In genomic region chr8:74977427-74977826, GRCm38 (mm10) we compare ENCODE assay signal across 10 mouse cellular contexts. TPM values are rescaled to one million over a fixed set of nuclear protein-coding genes. Genes with fewer than 3 reads are reported as not detected.
DNase-seq lines count a peak whose midpoint lies in the region; ATAC-seq and TF ChIP-seq lines count a peak whose summit lies in the region.
"Had no signal": no experiment of that assay in that cellular context is flagged by ENCODE, and none has a peak within 500 bp of the region (broad histone marks: within the 10 kb centered on the region; RNA-seq: fewer than 3 reads in every experiment).

No protein-coding gene starts in this region.

- peak; percentile 19 for DNase-seq in adrenal gland, postnatal 14 days
- DNase-seq in adrenal gland, adult 8-10 months: no peak
- DNase-seq in liver, adult 2 months (ENCODE audit: extremely low read depth, low read depth, low spot score): peak; percentile 10
- DNase-seq in liver, embryonic 11.5 days (ENCODE audit: low spot score): no peak
- DNase-seq in brain, adult 2 months (ENCODE audit: low read depth, low spot score): peak; percentile 52
- DNase-seq in mesoderm, embryonic 11.5 days (ENCODE audit: low read depth, low spot score): peak; percentile 49
- DNase-seq in Muller cell, postnatal 12 days (ENCODE audit: inconsistent ontology term): no peak
- DNase-seq: cerebellum, adult 8-10 months had no signal

- TF ChIP-seq CTCF in liver, adult 2 months (IDR thresholded peaks at IDR 0.05; ENCODE audit: low read depth, low read length): no peak

- WGBS in liver, adult 2 months: 68% methylated on average over 1 of the region's 1 CpGs
- WGBS in liver, embryonic 11.5 days: 52% methylated on average over 1 of the region's 1 CpGs

- H3K9me3 ChIP-seq in liver, embryonic 11.5 days (ENCODE audit: control insufficient read depth, low read length): no peaks in the 10 kb centered on the region
- H3K9me3 ChIP-seq: neural tube, embryonic 12.5 days had no signal

- no peaks in the 10 kb centered on the region for H3K79me2 ChIP-seq in liver, adult 2 months (ENCODE audit: control insufficient read depth, insufficient read depth, low read length)

- no peak overlapping the region for H3K4me2 ChIP-seq in liver, embryonic 11.5 days
- H3K4me2 ChIP-seq: neural tube, embryonic 12.5 days had no signal

- no peak overlapping the region for H3K9ac ChIP-seq in liver, adult 2 months (ENCODE audit: low read depth, low read length)
- H3K9ac ChIP-seq in liver, embryonic 11.5 days (ENCODE audit: low read depth, low read length): no peak overlapping the region
- H3K9ac ChIP-seq: neural tube, embryonic 12.5 days had no signal

- no peaks in the 10 kb centered on the region for H3K27me3 ChIP-seq in liver, adult 2 months (ENCODE audit: control insufficient read depth, insufficient read depth, low read length)
- H3K27me3 ChIP-seq in liver, embryonic 11.5 days (replicated peaks; ENCODE audit: control insufficient read depth, insufficient read depth, low read length): no peaks in the 10 kb centered on the region
- H3K27me3 ChIP-seq: neural tube, embryonic 12.5 days had no signal

- H3K27ac ChIP-seq in liver, adult 2 months (replicated peaks; ENCODE audit: insufficient read depth, low read depth, low read length): no peak overlapping the region
- H3K27ac ChIP-seq in liver, embryonic 11.5 days (ENCODE audit: low read depth, low read length): no peak overlapping the region
- H3K27ac ChIP-seq: neural tube, embryonic 12.5 days had no signal

- no peak overlapping the region for H3K4me3 ChIP-seq in liver, adult 2 months (ENCODE audit: insufficient read depth, low read depth, low read length)
- H3K4me3 ChIP-seq in liver, embryonic 11.5 days (ENCODE audit: low read depth, low read length): no peak overlapping the region
- H3K4me3 ChIP-seq: neural tube, embryonic 12.5 days had no signal

- H3K36me3 ChIP-seq in liver, adult 2 months (ENCODE audit: control insufficient read depth, insufficient read depth, low read length): no peaks in the 10 kb centered on the region
- no peaks in the 10 kb centered on the region for H3K36me3 ChIP-seq in liver, embryonic 11.5 days (ENCODE audit: control insufficient read depth, insufficient read depth, low read length)
- H3K36me3 ChIP-seq: neural tube, embryonic 12.5 days had no signal

- no peaks in the 10 kb centered on the region for H3K4me1 ChIP-seq in liver, adult 2 months (ENCODE audit: control insufficient read depth, insufficient read depth, low read length)
- H3K4me1 ChIP-seq in liver, embryonic 11.5 days (replicated peaks; ENCODE audit: control insufficient read depth, insufficient read depth, low read length): peaks cover 2% of the 10 kb centered on the region

- no peak for TF ChIP-seq POLR2A in liver, adult 2 months (IDR thresholded peaks at IDR 0.05; ENCODE audit: extremely low read depth, insufficient read depth, low read length)

- ATAC-seq in liver, embryonic 11.5 days (replicated peaks; ENCODE audit: low FRiP score): no peak
- ATAC-seq in erythroid progenitor cell, adult 5-6 weeks (replicated peaks; ENCODE audit: low FRiP score, poor library complexity, severe bottlenecking): no peak

RNA-seq across cellular contexts. Expression of gene Hmgxb4, which starts 15.7 kb away (rescaled TPM):
- 18.3 and 23.2 TPM in 2 replicates for total RNA-seq in adrenal gland, postnatal 14 days (2021)
- 10 to 100 TPM; 20.8 to 29.9 (median 25.2) TPM for total RNA-seq in adrenal gland, adult 8-10 months (2022)
- total RNA-seq in liver, adult 2 months (2014; rRNA removed): 8.8 and 9.4 TPM in 2 replicates
- 3.1 and 4.5 TPM in 2 replicates for polyA plus RNA-seq in liver, adult 2 months (2012; rRNA removed)
- 29.8 and 32.4 TPM in 2 replicates for polyA plus RNA-seq in liver, embryonic 11.5 days (2014; fragmentation: Nextera tagmentation; extraction: Ambion mirVana)
- 63.7 and 87.2 TPM in 2 replicates for total RNA-seq in erythroid progenitor cell, adult 5-6 weeks (2015; ENCODE audit: low replicate concordance)
- total RNA-seq in erythroid progenitor cell, adult 5-6 weeks (2017; ENCODE audit: low replicate concordance): 40.6 and 65.0 TPM in 2 replicates

RNA-seq across cellular contexts. Expression of gene Tom1, which starts 56.1 kb away (rescaled TPM):
- total RNA-seq in adrenal gland, postnatal 14 days (2021): 37.0 and 40.1 TPM in 2 replicates
- total RNA-seq in adrenal gland, adult 8-10 months (2022): 10 to 100 TPM; 37.1 to 54.3 (median 48.0) TPM
- 12.2 and 16.2 TPM in 2 replicates for total RNA-seq in liver, adult 2 months (2014; rRNA removed)
- polyA plus RNA-seq in liver, adult 2 months (2012; rRNA removed): 27.7 and 29.3 TPM in 2 replicates
- polyA plus RNA-seq in liver, embryonic 11.5 days (2014; fragmentation: Nextera tagmentation; extraction: Ambion mirVana): 22.2 and 24.6 TPM in 2 replicates
- 17.3 and 18.0 TPM in 2 replicates for total RNA-seq in erythroid progenitor cell, adult 5-6 weeks (2015; ENCODE audit: low replicate concordance)
- 4.4 and 9.5 TPM in 2 replicates for total RNA-seq in erythroid progenitor cell, adult 5-6 weeks (2017; ENCODE audit: low replicate concordance)

Comparison
In these comparisons a context has a peak if more than half of its experiments do, and no peak if none do; other contexts are left out.
1. DNase-seq: peak in adrenal gland, postnatal 14 days (single experiment), liver, adult 2 months (single experiment), brain, adult 2 months (single experiment) and mesoderm, embryonic 11.5 days (single experiment); none in adrenal gland, adult 8-10 months (single experiment), liver, embryonic 11.5 days (single experiment) and Muller cell, postnatal 12 days (single experiment).